Mouse (Mus musculus) liver, embryonic 12.5 days (tissue): Measurements from ENCODE around the gene Ahdc1. TPM values are rescaled to one million over a fixed set of nuclear protein-coding genes. Genes with fewer than 3 reads are reported as not detected.

ENCODE experiments used
- ATAC-seq: fragments of 200-750 bp; cut with Nextera tagmentation; 2 replicates; pipeline ENCODE4 v1.8.0; 2017; ENCODE audit warnings: moderate number of reproducible peaks, mild to moderate bottlenecking, moderate library complexity
- H3K27ac ChIP-seq: fragments of 300-500 bp; sonication (generic); 2 replicates; pipeline ENCODE4 v1.5.1; 2016; ENCODE audit warnings: mild to moderate bottlenecking
- H3K27me3 ChIP-seq: fragments of 300-500 bp; sonication (generic); replicated peaks from 2 replicates; pipeline ENCODE4 v1.6.1; 2016; ENCODE audit warnings: mild to moderate bottlenecking, moderate library complexity
- H3K36me3 ChIP-seq: fragments of 300-500 bp; sonication (generic); 2 replicates; pipeline ENCODE4 v1.6.1; 2016; ENCODE audit warnings: mild to moderate bottlenecking, moderate library complexity
- H3K4me1 ChIP-seq: fragments of 300-500 bp; sonication (generic); 2 replicates; pipeline ENCODE4 v1.6.1; 2016
- H3K4me2 ChIP-seq: fragments of 300-500 bp; sonication (generic); 2 replicates; pipeline ENCODE4 v1.6.1; 2016; ENCODE audit warnings: mild to moderate bottlenecking, moderate library complexity
- H3K4me3 ChIP-seq: fragments of 300-500 bp; sonication (generic); 2 replicates; pipeline ENCODE4 v1.5.1; 2016; ENCODE audit warnings: mild to moderate bottlenecking, moderate library complexity
- H3K9ac ChIP-seq: fragments of 300-500 bp; sonication (generic); 2 replicates; pipeline ENCODE4 v1.6.1; 2016; ENCODE audit warnings: mild to moderate bottlenecking, moderate library complexity
- H3K9me3 ChIP-seq: fragments of 300-500 bp; sonication (generic); replicated peaks from 2 replicates; pipeline ENCODE4 v1.6.1; 2016; ENCODE audit warnings: mild to moderate bottlenecking, moderate library complexity
- WGBS: fragments of 180-500 bp; shearing (Covaris S2); methylation state at CpG from one replicate; pipeline ENCODE4 v1.1.7; 2016; ENCODE audit not compliant: insufficient replicate concordance; 5-methylcytosine and 5-hydroxymethylcytosine counted together
- polyA plus RNA-seq: library from polyadenylated mRNA; unstranded; fragments of >200 nt; fragmentation: Nextera tagmentation; extraction: Ambion mirVana; gene quantifications from 2 replicates; pipeline ENCODE4 v1.2.1, GENCODE M21; 2016

Ahdc1 gene
- polyA plus RNA-seq, 1 experiment from 2014 or later, result 3.2 TPM

- no peaks in the 10 kb centered on the region; the same call in 1 of the 2 replicates for H3K27me3 ChIP-seq
- no peak overlapping the region for H3K4me3 ChIP-seq
- no peak overlapping the region for H3K9ac ChIP-seq
- H3K36me3 ChIP-seq, result no peaks in the 10 kb centered on the region
- no peak overlapping the region for H3K4me2 ChIP-seq
- WGBS, result 31% methylated on average over 11 of the region's 11 CpGs
- ATAC-seq, result no peak
- H3K27ac ChIP-seq, result no peak overlapping the region
- H3K9me3 ChIP-seq, result 0 out of 2 replicates have a peak, but pooled peaks cover 4% of the 10 kb centered on the region
- peaks cover 31% of the 10 kb centered on the region for H3K4me1 ChIP-seq
These were observed 109.8 kb downstream of the Ahdc1 start for GRCm38 (mm10) chr4:133120833-133121321.

GRCm38 (mm10) chr4:133121416-133121815 is 110.4 kb downstream of the Ahdc1 start:
- Histone ChIP-seq H3K9me3 (0 out of 2 replicates have a peak, but pooled peaks cover 4% of the 10 kb centered on the region), H3K9ac (no peak overlapping the region), H3K27ac (no peak overlapping the region), H3K4me3 (no peak overlapping the region), H3K4me1 (peaks cover 31% of the 10 kb centered on the region), H3K27me3 (no peaks in the 10 kb centered on the region; the same call in 1 of the 2 replicates), H3K36me3 (no peaks in the 10 kb centered on the region), H3K4me2 (no peak overlapping the region)
- ATAC-seq, result no peak
- WGBS, result 50% methylated on average over 1 of the region's 1 CpGs

DNA sequence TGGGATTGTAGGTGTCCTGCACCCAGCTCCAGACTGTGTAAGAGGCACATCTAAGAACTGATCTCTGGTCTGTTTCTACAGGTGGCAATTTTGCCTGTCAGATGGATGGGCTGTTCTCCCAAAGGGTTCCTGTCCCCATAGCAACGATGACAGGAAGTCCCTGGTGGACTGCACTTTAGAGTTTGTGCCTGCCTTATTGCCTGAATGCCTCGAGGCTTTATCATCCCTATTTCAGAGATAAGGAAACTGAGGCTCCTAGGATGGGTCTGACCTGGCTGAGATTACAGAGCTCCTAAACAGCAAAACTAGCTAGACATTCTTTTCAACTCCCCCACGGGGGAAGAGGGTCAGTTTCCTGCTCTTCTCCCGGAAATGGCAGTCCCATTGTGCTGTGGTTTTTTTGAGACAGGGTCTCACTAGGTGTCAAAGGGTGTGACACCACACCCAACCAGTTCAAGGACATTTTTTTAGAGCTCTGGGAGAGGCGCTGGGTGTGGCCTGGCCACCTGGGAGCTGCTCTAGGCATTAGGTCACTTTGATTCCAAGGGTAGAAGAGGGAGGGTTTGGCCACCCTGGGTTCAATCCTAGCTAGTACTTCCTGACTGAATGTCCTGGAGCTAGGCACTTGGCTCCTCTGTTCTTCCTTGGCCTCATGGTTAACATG is 111.0 kb downstream of the Ahdc1 start:
- no peak for ATAC-seq
- Histone ChIP-seq H3K27ac (no peak overlapping the region), H3K4me1 (peaks cover 28% of the 10 kb centered on the region), H3K36me3 (no peaks in the 10 kb centered on the region), H3K4me3 (no peak overlapping the region), H3K9me3 (0 out of 2 replicates have a peak, but pooled peaks cover 4% of the 10 kb centered on the region), H3K4me2 (no peak overlapping the region), H3K9ac (no peak overlapping the region), H3K27me3 (no peaks in the 10 kb centered on the region; the same call in 1 of the 2 replicates)
- WGBS, result 6% methylated on average over 5 of the region's 5 CpGs

DNA sequence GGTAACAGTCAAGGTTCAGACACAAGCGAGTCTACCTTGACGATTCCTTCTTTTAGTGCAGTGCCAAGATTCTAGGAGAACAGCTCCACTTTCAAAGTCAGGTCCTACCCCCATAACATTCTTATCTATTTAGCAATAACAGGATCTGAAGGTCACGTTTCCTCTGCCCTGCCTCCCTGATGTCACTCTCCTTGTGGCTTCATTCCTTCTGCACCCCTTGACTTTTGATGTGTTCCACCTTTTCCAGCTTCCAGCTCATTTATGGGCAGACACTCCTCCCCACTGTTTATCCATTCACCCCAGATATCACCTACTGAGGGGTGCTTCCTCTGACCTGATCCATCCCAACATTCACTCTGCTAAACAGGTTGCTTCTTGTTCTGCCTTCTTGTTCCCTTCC is 116.0 kb downstream of the Ahdc1 start:
- Histone ChIP-seq H3K9me3 (0 out of 2 replicates have a peak, but pooled peaks cover 4% of the 10 kb centered on the region), H3K4me2 (no peak overlapping the region), H3K9ac (no peak overlapping the region), H3K27ac (no peak overlapping the region), H3K4me3 (no peak overlapping the region), H3K36me3 (no peaks in the 10 kb centered on the region), H3K4me1 (peaks cover 32% of the 10 kb centered on the region), H3K27me3 (no peaks in the 10 kb centered on the region)
- 56% methylated on average over 3 of the region's 3 CpGs for WGBS
- no peak for ATAC-seq

Other genes with a start within 250 kb of the Ahdc1 start
- 123 and 128 TPM in 2 replicates for gene Rpa2, start 242.9 kb upstream of the Ahdc1 start, polyA plus RNA-seq
- 2.1 and 2.3 TPM in 2 replicates for gene Themis2, start 214.9 kb upstream of the Ahdc1 start, polyA plus RNA-seq
- gene Ppp1r8, start 168.1 kb upstream of the Ahdc1 start, polyA plus RNA-seq, result 30.7 and 32.6 TPM in 2 replicates
- 21.0 and 21.7 TPM in 2 replicates for gene Stx12, start 126.8 kb upstream of the Ahdc1 start, polyA plus RNA-seq
- gene Fam76a, start 88.7 kb upstream of the Ahdc1 start, polyA plus RNA-seq, result 22.6 and 25.8 TPM in 2 replicates
- 0.60 and 0.73 TPM in 2 replicates for gene Fgr, start 37.2 kb upstream of the Ahdc1 start, polyA plus RNA-seq
- 35.9 and 42.2 TPM in 2 replicates for gene Wasf2, start 119.2 kb downstream of the Ahdc1 start, polyA plus RNA-seq
- gene Cd164l2, start 200.9 kb downstream of the Ahdc1 start, polyA plus RNA-seq, result 0.12 and 0.26 TPM in 2 replicates
- gene Gpr3, start 201.3 kb downstream of the Ahdc1 start, polyA plus RNA-seq, result not detected in 2 replicates
- gene Map3k6, start 229.6 kb downstream of the Ahdc1 start, polyA plus RNA-seq, result 2.8 and 3.6 TPM in 2 replicates